Mouse (Mus musculus): ENCODE results near the gene Cfhr1.

Cfhr1 gene

DNA sequence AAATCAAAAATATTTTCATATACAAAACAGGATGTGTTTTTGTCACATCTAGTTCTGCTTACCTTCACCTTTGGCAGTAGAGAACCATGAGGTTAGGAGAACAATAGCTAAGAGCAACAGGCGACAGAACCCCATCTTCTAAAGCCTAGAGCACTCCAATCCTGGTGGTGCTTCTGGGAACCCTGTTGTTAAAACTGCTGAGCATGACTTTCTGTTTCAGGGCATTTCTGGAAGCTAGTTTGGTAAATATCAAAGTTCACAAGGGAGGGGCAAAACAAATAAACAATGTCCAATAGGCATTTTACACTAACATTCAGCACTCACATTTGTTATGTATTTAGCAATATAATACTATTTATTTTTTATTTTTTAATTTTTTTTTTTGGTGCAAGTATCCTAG lies at the start of gene Cfhr1:
TSS of gene Cfhr1 (minus strand) at position 249 of the 400 bp plus-strand sequence.
- no peak for DNase-seq (ENCODE audit: low spot score in 2 of 2)

DNA sequence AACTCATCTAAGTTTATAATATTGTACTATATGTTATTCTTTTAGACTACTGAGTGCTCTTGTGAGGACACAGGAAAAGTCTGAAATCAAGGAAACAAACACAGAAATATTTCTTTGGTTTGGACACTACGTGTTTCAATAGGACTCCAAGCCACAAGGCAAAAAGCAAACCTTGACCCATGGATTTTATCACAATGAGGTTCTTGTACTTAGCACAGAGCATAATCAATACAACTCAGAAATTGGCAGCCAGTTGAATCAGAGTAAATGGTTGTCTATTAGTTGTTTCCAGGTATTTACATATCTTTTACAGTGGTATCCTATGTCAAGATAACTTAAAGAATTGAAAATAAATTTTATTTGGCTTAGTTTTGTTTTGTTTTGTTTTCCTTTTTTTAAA lies 8.8 kb downstream of the Cfhr1 start:
- no peak for DNase-seq (ENCODE audit: low spot score in 2 of 2)

DNA sequence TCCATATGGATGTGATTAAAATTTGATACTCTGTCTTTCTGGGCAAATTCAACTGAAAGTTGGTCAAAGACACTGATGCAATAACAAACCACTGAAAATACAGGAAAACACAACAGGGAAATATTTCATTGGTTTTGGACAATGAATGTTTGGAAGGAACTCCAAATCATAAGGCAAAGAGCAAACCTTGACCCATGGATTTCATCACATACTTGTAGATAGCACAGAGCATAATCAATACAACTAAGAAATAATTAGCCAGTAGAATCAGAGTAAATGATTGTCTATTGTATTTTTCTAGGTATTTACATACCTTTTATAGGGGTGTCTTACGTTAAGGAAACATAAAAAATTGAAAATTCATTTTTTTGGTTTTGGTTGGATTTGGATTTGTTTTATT lies 11.5 kb downstream of the Cfhr1 start:
- no peak for DNase-seq (ENCODE audit: low spot score in 2 of 2)

- DNase-seq (ENCODE audit: low spot score in 2 of 2): no peak
Observed at GRCm38 (mm10) chr1:139514556-139514955, 45.5 kb downstream of the Cfhr1 start.

- no peak for DNase-seq (ENCODE audit: low spot score in 2 of 2)
Observed at GRCm38 (mm10) chr1:139501258-139501752, 58.8 kb downstream of the Cfhr1 start, which contains the start of gene F13b. TSS of gene F13b (plus strand) at chr1:139501702.

GRCm38 (mm10) chr1:139499751-139500150 lies 60.3 kb downstream of the Cfhr1 start:
- no peak for DNase-seq (ENCODE audit: low spot score in 2 of 2)

Data from frontal cortex, postnatal 10 days (tissue).